Mouse (Mus musculus) lung, adult 18-20 months (tissue): ENCODE data around the gene Pou4f2.

Source experiments
- DNase-seq, 2 experiments: peaks; one replicate each; pipeline ENCODE4 v3.0.0; 2022; ENCODE audit warnings: mixed read lengths in 2 of 2

Pou4f2 gene

DNA sequence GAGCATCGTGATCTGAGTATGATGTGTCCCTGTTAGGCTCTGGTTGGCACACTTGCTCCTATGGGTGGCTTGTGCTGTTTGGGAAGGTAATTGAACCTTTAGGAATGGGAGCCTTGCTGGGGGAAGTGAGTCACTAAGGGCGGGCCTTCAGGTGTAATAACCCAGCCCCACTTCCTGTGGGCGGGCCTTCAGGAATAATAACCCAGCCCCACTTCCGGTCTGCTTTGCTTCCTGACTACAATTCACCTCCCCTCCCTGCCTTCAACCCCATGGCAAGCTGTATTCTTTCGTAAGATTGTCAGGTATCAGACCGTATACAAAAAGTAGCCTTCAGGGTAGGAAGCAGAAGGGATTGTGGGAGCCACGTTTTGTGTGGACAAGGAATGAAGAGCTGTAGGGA lies 45.7 kb downstream of the Pou4f2 start:
- DNase-seq: no peak
